Mouse (Mus musculus): ENCODE measurements around the gene Vat1l. TPM values are rescaled to one million over a fixed set of nuclear protein-coding genes. Genes with fewer than 3 reads are reported as not detected.

Gene Vat1l
- polyA plus RNA-seq (2014; fragmentation: Illumina TruSeq; extraction: RNeasy Lipid Tissue Mini Kit (QIAGEN cat#74804); ENCODE audit: low read depth, low replicate concordance): 0.98 TPM

GRCm38 (mm10) chr8:114205221-114205901 is at the start of gene Vat1l:
TSS of gene Vat1l (plus strand) at chr8:114205612.

GRCm38 (mm10) chr8:114417786-114418185 is 212.4 kb downstream of the Vat1l start, which contains the start of gene Clec3a:
TSS of gene Clec3a (plus strand) at chr8:114418086.

Other genes with a start within 250 kb of the Vat1l start
- gene Nudt7, start 72.1 kb upstream of the Vat1l start, polyA plus RNA-seq (2014; fragmentation: Illumina TruSeq; extraction: RNeasy Lipid Tissue Mini Kit (QIAGEN cat#74804); ENCODE audit: low read depth, low replicate concordance): 35.6 TPM
- gene Clec3a, start 212.5 kb downstream of the Vat1l start, polyA plus RNA-seq (2014; fragmentation: Illumina TruSeq; extraction: RNeasy Lipid Tissue Mini Kit (QIAGEN cat#74804); ENCODE audit: low read depth, low replicate concordance): not detected
- gene Wwox, start 234.0 kb downstream of the Vat1l start, polyA plus RNA-seq (2014; fragmentation: Illumina TruSeq; extraction: RNeasy Lipid Tissue Mini Kit (QIAGEN cat#74804); ENCODE audit: low read depth, low replicate concordance): 13.0 TPM